Mouse (Mus musculus): ENCODE data around the gene Olfr1453.
"Not testable (repeated sequence)": the region's sequence is repeated elsewhere in the genome, so short reads cannot be mapped to it uniquely, and the experiment has no call there.

Olfr1453 gene

GRCm38 (mm10) chr19:13028227-13028626 is at the start of gene Olfr1453:
Olfr1453 (minus strand) TSS chr19:13028327.
- no peak for DNase-seq

GRCm38 (mm10) chr19:13060310-13060709 is 32.2 kb upstream of the Olfr1453 start, which contains the start of gene Olfr1454:
Olfr1454 (plus strand) TSS chr19:13060610.
- DNase-seq: no peak

- no peak for DNase-seq
Observed at GRCm38 (mm10) chr19:12994714-12995113, 33.4 kb downstream of the Olfr1453 start, which contains the start of gene Olfr1451. Olfr1451 (plus strand) TSS chr19:12995014.

GRCm38 (mm10) chr19:12992316-12992715 is 35.8 kb downstream of the Olfr1453 start:
- DNase-seq: not testable (repeated sequence)
